Mouse (Mus musculus) urinary bladder, postnatal 10 days (tissue): ENCODE results near the gene Tfpi.

Source experiments
- DNase-seq: peaks from one replicate; pipeline ENCODE4 v3.0.0; 2022; ENCODE audit warnings: low spot score

The Tfpi gene

GRCm38 (mm10) chr2:84474651-84475050 lies 1.9 kb downstream of the Tfpi start:
- no peak for DNase-seq

GRCm38 (mm10) chr2:84473941-84474530 lies 2.5 kb downstream of the Tfpi start:
- DNase-seq: no peak

- DNase-seq: no peak
These were observed 9.2 kb downstream of the Tfpi start for GRCm38 (mm10) chr2:84467391-84467790.

GRCm38 (mm10) chr2:84464956-84465355 lies 11.6 kb downstream of the Tfpi start:
- no peak for DNase-seq

- DNase-seq: no peak
These were observed 14.2 kb downstream of the Tfpi start for GRCm38 (mm10) chr2:84462411-84462810.

GRCm38 (mm10) chr2:84459651-84460177 lies 16.9 kb downstream of the Tfpi start:
- no peak for DNase-seq

- no peak for DNase-seq
These were observed 19.4 kb downstream of the Tfpi start for GRCm38 (mm10) chr2:84457221-84457620.

- DNase-seq: no peak
These were observed 21.3 kb downstream of the Tfpi start for GRCm38 (mm10) chr2:84455236-84455799.

- no peak for DNase-seq
These were observed 21.9 kb downstream of the Tfpi start for GRCm38 (mm10) chr2:84454551-84455235.

GRCm38 (mm10) chr2:84454051-84454450 lies 22.5 kb downstream of the Tfpi start:
- no peak for DNase-seq

GRCm38 (mm10) chr2:84445499-84445898 lies 31.1 kb downstream of the Tfpi start:
- no peak for DNase-seq

GRCm38 (mm10) chr2:84441940-84442339 lies 34.6 kb downstream of the Tfpi start:
- DNase-seq: no peak

- no peak for DNase-seq
These were observed 46.9 kb downstream of the Tfpi start for GRCm38 (mm10) chr2:84429724-84430123.

GRCm38 (mm10) chr2:84428836-84429235 lies 47.7 kb downstream of the Tfpi start:
- no peak for DNase-seq

- no peak for DNase-seq
These were observed 50.0 kb downstream of the Tfpi start for GRCm38 (mm10) chr2:84426531-84426930.

- DNase-seq: no peak
These were observed 51.4 kb downstream of the Tfpi start, which contains the start of gene Calcrl for GRCm38 (mm10) chr2:84425138-84425537. Calcrl (minus strand) TSS chr2:84425411.

GRCm38 (mm10) chr2:84416501-84416900 lies 60.1 kb downstream of the Tfpi start:
- DNase-seq: no peak

GRCm38 (mm10) chr2:84409796-84410592 lies 66.6 kb downstream of the Tfpi start:
- DNase-seq: no peak

- DNase-seq: no peak
These were observed 71.7 kb downstream of the Tfpi start for GRCm38 (mm10) chr2:84404834-84405233.

- DNase-seq: no peak
These were observed 73.9 kb downstream of the Tfpi start for GRCm38 (mm10) chr2:84402713-84403112.

- DNase-seq: no peak
These were observed 80.0 kb downstream of the Tfpi start for GRCm38 (mm10) chr2:84396557-84396956.

GRCm38 (mm10) chr2:84393236-84393635 lies 83.3 kb downstream of the Tfpi start:
- DNase-seq: no peak
